Mouse (Mus musculus) ES-E14 (cell line): ENCODE measurements around the gene Krba1. TPM values are rescaled to one million over a fixed set of nuclear protein-coding genes. Genes with fewer than 3 reads are reported as not detected.

ENCODE experiments used
- DNase-seq: peaks from one replicate; pipeline ENCODE4 v3.0.0-alpha.2; 2013; ENCODE audit warnings: low read depth, low spot score
- H3K27ac ChIP-seq: 2 replicates; pipeline ENCODE4 v1.5.1; 2012; ENCODE audit warnings: low read depth, mild to moderate bottlenecking, low read length, moderate library complexity, mixed read lengths; ENCODE audit not compliant: poor library complexity, insufficient read depth, severe bottlenecking
- H3K36me3 ChIP-seq: 2 replicates; pipeline ENCODE4 v1.6.1; 2012; ENCODE audit warnings: mild to moderate bottlenecking, low read length, moderate library complexity, mixed read lengths; ENCODE audit not compliant: control insufficient read depth, poor library complexity, insufficient read depth, severe bottlenecking
- H3K4me1 ChIP-seq, 2 experiments: fragments of 150-350 bp in 1 of 2; sonication (generic) in 1 of 2; 2 replicates each; pipeline ENCODE4 v1.6.1; 2012; ENCODE audit warnings: low read length in 2 of 2, mild to moderate bottlenecking in 1 of 2, mixed read lengths in 1 of 2; ENCODE audit not compliant: control insufficient read depth in 2 of 2, insufficient read depth in 2 of 2, poor library complexity in 1 of 2
- H3K4me3 ChIP-seq, 2 experiments: fragments of 150-350 bp in 1 of 2; sonication (generic) in 1 of 2; 2 replicates each; pipeline ENCODE4 v1.5.1; 2012; ENCODE audit warnings: low read length in 2 of 2, low read depth in 1 of 2, mild to moderate bottlenecking in 1 of 2, mixed read lengths in 1 of 2; ENCODE audit not compliant: insufficient read depth in 1 of 2, poor library complexity in 1 of 2, severe bottlenecking in 1 of 2
- H3K9ac ChIP-seq: 2 replicates; pipeline ENCODE4 v1.6.1; 2012; ENCODE audit warnings: low read depth, mild to moderate bottlenecking, low read length, mixed read lengths; ENCODE audit not compliant: poor library complexity, insufficient read depth, severe bottlenecking
- H3K9me3 ChIP-seq: fragments of 150-350 bp; sonication (generic); 2 replicates; pipeline ENCODE4 v1.6.1; 2012; ENCODE audit warnings: low read depth, mild to moderate bottlenecking, low read length; ENCODE audit not compliant: control insufficient read depth, insufficient read depth
- CHD2 ChIP-seq: IDR thresholded peaks from 2 replicates; pipeline ENCODE4 v1.6.1; 2014; ENCODE audit warnings: mild to moderate bottlenecking, low read depth, low read length, inconsistent platforms
- HCFC1 ChIP-seq: IDR thresholded peaks from 2 replicates; pipeline ENCODE4 v1.6.1; 2012; ENCODE audit warnings: low read length, inconsistent platforms, borderline replicate concordance; ENCODE audit not compliant: insufficient read depth
- MAFK ChIP-seq: IDR thresholded peaks from 2 replicates; pipeline ENCODE4 v1.6.1; 2014; ENCODE audit warnings: mild to moderate bottlenecking, low read depth, low read length, inconsistent platforms; ENCODE audit not compliant: insufficient read depth
- ZC3H11A ChIP-seq: IDR thresholded peaks from 2 replicates; pipeline ENCODE4 v1.6.1; 2012; ENCODE audit warnings: low read depth, mild to moderate bottlenecking, inconsistent platforms, low read length, borderline replicate concordance
- ZNF384 ChIP-seq: IDR thresholded peaks from 2 replicates; pipeline ENCODE4 v1.6.1; 2012; ENCODE audit warnings: low read depth, low read length, inconsistent platforms
- in situ Hi-C, 2 experiments: fragments of 600-800 bp; cut with MboI; formaldehyde crosslinking; loops; one replicate each; pipeline ENCODE4 v1.15.1; 2025; ENCODE audit warnings: low sequenced_read_pairs in 2 of 2, inconsistent platforms in 1 of 2; ENCODE audit not compliant: unreplicated experiment in 2 of 2
- total RNA-seq: library from RNA; depleted of rRNA; stranded (reverse); fragments of 300-350 nt; gene quantifications from 2 replicates; pipeline ENCODE4 v1.2.3, GENCODE M21; 2012

Gene Krba1
- total RNA-seq, 1 experiment = 22.8 TPM

- Histone ChIP-seq H3K9me3 (no peaks in the 10 kb centered on the region), H3K9ac (no peak overlapping the region), H3K4me3 (no peak overlapping the region), H3K27ac (no peak overlapping the region), H3K36me3 (peaks cover 35% of the 10 kb centered on the region), H3K4me1 (peaks cover 0 to 8% of the 10 kb centered on the region in 2 experiments; a peak in 1 of 4 replicates)
- no peak for DNase-seq
- in situ Hi-C loops = no loop called here
- TF ChIP-seq HCFC1 = no peak
- TF ChIP-seq CHD2 = no peak
Measured at GRCm38 (mm10) chr6:48404071-48404470, 8.7 kb downstream of the Krba1 start.

GRCm38 (mm10) chr6:48409726-48410343, 14.4 kb downstream of the Krba1 start:
- Histone ChIP-seq H3K4me1 (no peaks in the 10 kb centered on the region), H3K27ac (no peak overlapping the region), H3K4me3 (no peak overlapping the region), H3K9me3 (no peaks in the 10 kb centered on the region), H3K36me3 (peaks cover 54% of the 10 kb centered on the region), H3K9ac (no peak overlapping the region)
- no peak for DNase-seq
- TF ChIP-seq HCFC1 = no peak
- no peak for TF ChIP-seq MAFK
- no peak for TF ChIP-seq ZNF384
- TF ChIP-seq CHD2 = no peak
- TF ChIP-seq ZC3H11A = no peak
- in situ Hi-C loops = no loop called here

GRCm38 (mm10) chr6:48410551-48410950, 15.2 kb downstream of the Krba1 start:
- DNase-seq = no peak
- H3K4me3 ChIP-seq = no peak overlapping the region
- H3K36me3 ChIP-seq = peaks cover 53% of the 10 kb centered on the region
- no peaks in the 10 kb centered on the region for H3K9me3 ChIP-seq
- TF ChIP-seq HCFC1 (no peak), ZC3H11A (no peak), MAFK (no peak), ZNF384 (no peak), CHD2 (no peak)
- in situ Hi-C loops = no loop called here
- no peak overlapping the region for H3K9ac ChIP-seq
- no peak overlapping the region for H3K27ac ChIP-seq
- no peaks in the 10 kb centered on the region for H3K4me1 ChIP-seq

GRCm38 (mm10) chr6:48411193-48412092, 16.1 kb downstream of the Krba1 start:
- H3K9ac ChIP-seq = no peak overlapping the region
- no peaks in the 10 kb centered on the region for H3K4me1 ChIP-seq
- no peak overlapping the region for H3K4me3 ChIP-seq
- in situ Hi-C loops = no loop called here
- peaks cover 56% of the 10 kb centered on the region for H3K36me3 ChIP-seq
- no peaks in the 10 kb centered on the region for H3K9me3 ChIP-seq
- DNase-seq = no peak
- TF ChIP-seq ZNF384 (no peak), CHD2 (no peak), MAFK (no peak), ZC3H11A (no peak), HCFC1 (no peak)
- no peak overlapping the region for H3K27ac ChIP-seq
